Mouse (Mus musculus) testis, adult 2 months (tissue): Measurements from ENCODE around the gene Mpnd. TPM values are rescaled to one million over a fixed set of nuclear protein-coding genes. Genes with fewer than 3 reads are reported as not detected.
A peak's percentile ranks its signal among the peaks of the same experiment; 100 is the strongest.

Source experiments
- H3K27ac ChIP-seq: fragments of 200-500 bp; 2 replicates; pipeline ENCODE4 v1.5.1; 2012; ENCODE audit warnings: low read depth, low read length; ENCODE audit not compliant: control insufficient read depth, insufficient read depth
- H3K27me3 ChIP-seq: fragments of 200-500 bp; 2 replicates; pipeline ENCODE4 v1.6.1; 2012; ENCODE audit warnings: mild to moderate bottlenecking, low read length, moderate library complexity; ENCODE audit not compliant: control insufficient read depth, insufficient read depth
- H3K36me3 ChIP-seq: fragments of 200-500 bp; 2 replicates; pipeline ENCODE4 v1.6.1; 2012; ENCODE audit warnings: mild to moderate bottlenecking, low read length; ENCODE audit not compliant: control insufficient read depth, insufficient read depth
- H3K4me1 ChIP-seq: fragments of 200-500 bp; 2 replicates; pipeline ENCODE4 v1.6.1; 2012; ENCODE audit warnings: low read length; ENCODE audit not compliant: control insufficient read depth, insufficient read depth
- H3K4me3 ChIP-seq: fragments of 200-500 bp; 2 replicates; pipeline ENCODE4 v1.5.1; 2012; ENCODE audit warnings: low read depth, mild to moderate bottlenecking, low read length, moderate library complexity, mixed read lengths; ENCODE audit not compliant: control insufficient read depth
- CTCF ChIP-seq: fragments of 200-500 bp; IDR thresholded peaks from 2 replicates; pipeline ENCODE4 v1.5.1; 2012; ENCODE audit warnings: low read depth, mild to moderate bottlenecking, inconsistent platforms, low read length, moderate library complexity; ENCODE audit not compliant: control insufficient read depth, insufficient read depth, insufficient replicate concordance
- POLR2A ChIP-seq: fragments of 200-500 bp; IDR thresholded peaks from 2 replicates; pipeline ENCODE4 v1.6.1; 2012; ENCODE audit warnings: low read depth, mild to moderate bottlenecking, inconsistent platforms, low read length, moderate library complexity; ENCODE audit not compliant: control insufficient read depth
- polyA plus RNA-seq: library from polyadenylated mRNA; depleted of rRNA; stranded (reverse); fragments of >200 nt; gene quantifications from 2 replicates; pipeline ENCODE4 v1.2.3, GENCODE M21; 2012

The Mpnd gene
- polyA plus RNA-seq, 1 experiment: 12.7 TPM

DNA sequence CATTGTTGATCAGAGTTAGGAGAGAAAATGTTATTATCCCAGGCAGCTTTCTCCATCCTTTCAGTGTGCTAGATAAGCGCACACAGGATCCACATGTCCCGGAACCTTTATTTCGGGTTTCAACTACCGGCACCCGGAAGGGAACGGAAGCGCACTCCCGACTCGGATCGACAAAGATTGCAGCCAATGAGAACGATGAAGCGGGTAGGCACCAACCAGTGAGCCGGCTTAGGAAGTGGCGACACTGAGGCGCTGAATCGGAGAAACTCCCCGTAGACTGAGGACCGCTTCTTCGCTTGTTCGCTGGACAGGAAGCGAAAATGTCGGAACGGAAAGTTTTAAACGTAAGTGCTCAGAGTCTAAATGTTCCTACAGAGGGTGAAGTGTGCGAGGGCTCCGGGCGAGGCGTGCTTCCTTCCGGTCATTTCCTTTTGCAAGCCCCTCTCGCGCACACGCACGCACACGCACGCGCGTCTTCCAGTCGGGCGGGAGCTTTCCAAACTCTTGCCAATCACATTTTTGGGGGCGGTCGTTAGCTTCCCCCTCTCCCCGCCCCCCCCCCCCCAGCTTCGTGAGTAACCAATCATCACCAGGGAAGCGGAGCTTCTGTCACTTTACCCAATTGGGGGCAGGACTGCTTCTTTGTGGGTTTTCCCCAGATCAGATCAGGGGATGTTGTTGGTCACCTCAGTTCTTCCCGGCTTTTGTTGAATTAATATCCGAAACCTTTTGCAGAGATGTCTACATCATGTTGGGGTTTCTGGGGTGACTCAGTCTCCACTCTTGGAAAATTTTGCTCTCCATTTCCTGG lies 46.4 kb upstream of the Mpnd start, which contains the start of gene Yju2:
Yju2 (plus strand) TSS at position 182 of the 811 bp plus-strand sequence.
- Histone ChIP-seq H3K27me3 (no peaks in the 10 kb centered on the region), H3K27ac (peak within 1 kb of the TSS; percentile 98), H3K36me3 (no peaks in the 10 kb centered on the region), H3K4me3 (peak within 1 kb of the TSS; percentile 99), H3K4me1 (peaks cover 18% of the 10 kb centered on the region)
- TF ChIP-seq POLR2A (peak; percentile 70; the same call in 1 of the 2 replicates), CTCF (0 out of 2 replicates have a peak, but pooled peaks have one; percentile 11)

DNA sequence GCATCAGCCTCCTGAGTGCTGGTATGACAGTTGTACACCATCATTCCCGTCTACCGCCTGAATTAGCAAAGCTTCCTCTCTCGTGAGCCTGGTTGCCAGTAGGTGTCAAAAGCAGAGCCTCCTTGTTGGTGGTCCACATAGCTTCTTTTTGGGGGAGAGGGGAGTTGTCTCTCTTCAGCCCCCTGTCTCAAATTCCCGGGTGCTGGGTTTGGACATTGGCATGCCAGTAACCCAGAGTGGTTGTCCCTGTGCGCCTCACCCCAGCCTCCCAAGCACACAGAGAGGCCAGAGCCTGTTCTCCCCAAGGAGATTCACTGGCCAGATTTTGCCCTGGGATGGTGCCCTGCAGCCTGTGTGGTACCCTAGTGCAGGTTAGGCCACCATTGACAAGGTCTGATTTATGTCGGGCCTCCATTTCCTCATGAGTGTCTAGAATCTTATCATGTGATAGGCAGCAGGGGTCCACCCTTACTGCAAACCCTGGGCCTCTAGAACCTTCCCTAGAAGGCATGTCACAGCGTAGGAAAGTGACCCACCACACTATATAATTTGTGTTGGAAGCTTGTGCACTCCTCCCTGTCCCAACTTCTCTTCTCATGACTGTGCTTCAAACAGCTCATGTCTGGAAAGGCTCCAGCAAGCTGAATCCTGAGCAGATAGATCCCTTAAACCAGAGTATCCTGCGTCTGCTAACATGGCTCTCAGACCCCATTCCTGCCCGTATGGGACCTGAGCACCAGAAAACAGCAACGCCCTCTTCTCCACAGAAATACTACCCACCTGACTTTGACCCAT lies 45.4 kb upstream of the Mpnd start:
- no peak for TF ChIP-seq CTCF
- no peak for TF ChIP-seq POLR2A
- H3K27ac ChIP-seq: no peak overlapping the region
- H3K4me3 ChIP-seq: no peak overlapping the region
- H3K36me3 ChIP-seq: no peaks in the 10 kb centered on the region
- H3K4me1 ChIP-seq: peaks cover 16% of the 10 kb centered on the region
- no peaks in the 10 kb centered on the region for H3K27me3 ChIP-seq

- no peak overlapping the region for H3K4me3 ChIP-seq
- TF ChIP-seq POLR2A (no peak), CTCF (no peak)
- H3K27me3 ChIP-seq: no peaks in the 10 kb centered on the region
- H3K27ac ChIP-seq: no peak overlapping the region
- peaks cover 16% of the 10 kb centered on the region for H3K4me1 ChIP-seq
- no peaks in the 10 kb centered on the region for H3K36me3 ChIP-seq
These were observed 44.7 kb upstream of the Mpnd start for GRCm38 (mm10) chr17:55960791-55961190.

DNA sequence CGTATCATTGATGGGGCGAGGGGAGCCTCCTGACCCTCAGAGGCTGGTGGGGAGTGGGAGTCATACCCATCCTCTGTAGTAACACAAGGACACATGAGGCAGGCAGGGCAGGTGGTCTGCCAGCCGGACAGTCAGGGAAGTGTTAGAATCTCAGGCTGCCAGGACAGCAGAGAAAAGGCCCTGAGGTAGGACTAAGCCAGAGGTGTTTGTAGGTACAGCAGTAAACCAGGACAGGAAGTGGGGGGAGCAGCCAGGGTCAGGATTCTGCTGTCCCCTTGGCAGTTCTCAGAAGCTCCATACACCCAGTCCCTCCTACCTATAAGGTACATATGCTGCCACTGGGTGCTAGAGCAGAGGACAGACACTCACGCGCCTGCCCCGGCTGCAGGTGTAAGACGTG lies 43.9 kb upstream of the Mpnd start:
- H3K4me3 ChIP-seq: no peak overlapping the region

DNA sequence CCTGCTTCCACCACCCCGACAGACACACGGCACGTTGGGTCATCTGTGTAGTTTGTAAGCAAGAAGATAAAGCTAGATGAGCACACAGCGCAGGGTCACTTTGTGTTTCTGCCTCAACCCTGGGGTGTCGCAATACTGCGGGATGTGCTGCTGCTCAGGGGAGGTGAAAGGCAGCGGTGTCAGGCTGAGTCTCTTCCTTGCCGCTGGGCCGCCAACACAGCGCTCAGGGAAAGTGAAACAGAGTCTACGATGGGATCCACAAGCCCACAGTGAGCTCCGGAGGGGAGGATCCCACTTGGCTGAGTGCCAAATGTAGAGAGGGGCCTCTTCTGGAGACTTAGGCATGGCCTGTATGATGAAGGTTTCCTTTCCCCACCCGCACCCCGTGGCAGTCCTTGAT lies 42.3 kb upstream of the Mpnd start:
- Histone ChIP-seq H3K27me3 (no peaks in the 10 kb centered on the region), H3K36me3 (no peaks in the 10 kb centered on the region), H3K4me1 (peaks cover 7% of the 10 kb centered on the region), H3K4me3 (no peak overlapping the region), H3K27ac (no peak overlapping the region)
- TF ChIP-seq POLR2A (no peak), CTCF (no peak)

More for the DNA sequence above, 43.9 kb upstream of the Mpnd start:
- H3K27me3 ChIP-seq: no peaks in the 10 kb centered on the region
- no peak overlapping the region for H3K27ac ChIP-seq
- no peak for TF ChIP-seq POLR2A
- TF ChIP-seq CTCF: no peak
- peaks cover 9% of the 10 kb centered on the region for H3K4me1 ChIP-seq
- H3K36me3 ChIP-seq: no peaks in the 10 kb centered on the region

DNA sequence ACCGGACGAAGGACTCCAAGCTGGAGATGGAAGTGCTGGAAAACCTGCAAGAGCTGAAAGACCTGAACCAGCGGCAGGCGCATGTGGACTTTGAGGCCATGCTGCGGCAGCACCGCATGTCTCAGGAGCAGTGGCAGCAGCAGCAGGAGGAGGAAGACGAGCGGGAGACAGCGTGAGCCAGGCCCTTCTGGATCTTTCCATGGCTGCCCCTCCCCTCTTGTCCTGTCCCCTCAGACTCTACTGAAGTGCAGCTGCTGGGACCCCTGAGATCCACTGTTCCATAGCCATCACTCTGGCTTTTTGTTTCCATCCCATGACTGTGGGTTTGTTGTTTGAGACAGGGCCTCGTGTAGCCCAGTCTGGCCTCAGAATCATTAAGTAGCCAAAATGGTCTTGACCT lies 41.0 kb upstream of the Mpnd start:
- TF ChIP-seq POLR2A: no peak
- TF ChIP-seq CTCF: no peak
- Histone ChIP-seq H3K4me1 (peaks cover 3% of the 10 kb centered on the region), H3K36me3 (no peaks in the 10 kb centered on the region), H3K27me3 (no peaks in the 10 kb centered on the region), H3K4me3 (no peak overlapping the region), H3K27ac (no peak overlapping the region)

DNA sequence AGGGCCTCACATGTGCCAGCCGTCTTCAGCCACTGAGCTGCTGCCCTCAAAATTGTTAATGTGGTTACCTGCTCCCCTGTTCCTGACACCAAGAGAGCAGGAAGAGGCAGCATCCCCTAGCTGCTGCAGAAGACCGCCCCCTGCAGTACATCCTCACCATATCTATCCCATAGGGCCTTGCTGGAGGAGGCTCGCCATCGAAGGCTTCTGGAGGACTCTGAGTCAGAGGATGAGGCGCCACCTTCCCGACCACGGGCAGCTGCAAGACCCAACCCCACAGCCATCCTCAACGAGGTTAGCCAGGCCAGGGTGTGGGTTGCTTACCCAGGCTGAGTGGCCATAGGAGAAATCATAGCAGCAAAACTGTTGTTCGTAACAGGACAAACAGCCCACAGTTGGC lies 40.5 kb upstream of the Mpnd start:
- H3K36me3 ChIP-seq: no peaks in the 10 kb centered on the region
- TF ChIP-seq POLR2A (no peak), CTCF (no peak)

More for the DNA sequence above, 40.5 kb upstream of the Mpnd start:
- H3K27ac ChIP-seq: no peak overlapping the region
- H3K4me1 ChIP-seq: peaks cover 1% of the 10 kb centered on the region
- no peaks in the 10 kb centered on the region for H3K27me3 ChIP-seq
- no peak overlapping the region for H3K4me3 ChIP-seq
